Mouse (Mus musculus): ENCODE measurements around the gene Kat6b. TPM values are rescaled to one million over a fixed set of nuclear protein-coding genes. Genes with fewer than 3 reads are reported as not detected.
A peak's percentile ranks its signal among the peaks of the same experiment; 100 is the strongest.

The Kat6b gene
- total and polyA plus RNA-seq, 2 experiments from 2014 or later, result 16.9 to 35.8 TPM

DNA sequence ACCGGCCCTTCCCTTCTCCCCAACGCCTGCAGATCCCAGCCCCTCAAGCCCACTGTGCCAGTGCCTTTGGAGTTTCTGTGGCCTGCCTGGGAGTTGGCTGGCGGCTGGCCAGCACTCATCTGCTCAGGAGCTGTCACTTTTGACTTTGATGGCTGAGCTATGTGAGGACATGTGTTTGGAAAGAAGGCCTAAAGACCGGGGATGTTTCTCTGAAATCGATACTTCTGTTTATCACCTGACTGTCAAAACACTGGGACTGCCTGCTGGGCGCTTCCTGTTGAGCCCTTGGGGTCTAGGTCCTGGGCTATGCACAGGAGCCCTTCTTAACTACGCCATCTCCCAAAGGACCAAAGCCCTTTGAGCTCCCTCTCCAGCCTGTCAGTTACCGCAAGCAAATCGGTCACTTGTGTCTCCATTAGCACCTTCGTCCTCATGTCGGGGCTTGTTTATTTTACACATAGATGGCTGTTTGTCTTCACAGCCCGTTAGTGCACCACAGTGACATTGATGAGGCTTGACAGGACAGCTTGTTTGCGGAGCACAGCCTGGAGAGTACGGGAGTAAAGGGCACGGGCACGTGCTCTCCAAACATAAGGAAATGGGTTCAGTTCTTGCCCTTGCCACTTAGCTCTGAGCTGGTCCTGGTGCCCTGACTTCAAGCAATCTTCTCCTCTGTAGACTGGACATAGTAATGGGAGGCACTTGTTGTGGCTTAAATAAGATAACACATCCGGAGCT is 238.6 kb downstream of the Kat6b start:
- no peak for TF ChIP-seq CTCF (IDR thresholded peaks at IDR 0.05; ENCODE audit: low read depth)
- no peak overlapping the region for H3K9ac ChIP-seq
- 37% methylated on average over 17 of the region's 17 CpGs for WGBS
- H3K27me3 ChIP-seq (ENCODE audit: insufficient read depth, low read length), result no peaks in the 10 kb centered on the region
- no peak overlapping the region for H3K4me3 ChIP-seq (ENCODE audit: low read depth, low read length)
- ATAC-seq (peak; percentile 72), DNase-seq (peak; percentile 37)
- no peak overlapping the region for H3K4me2 ChIP-seq (ENCODE audit: low read depth)
- 0 out of 2 replicates have a peak, but pooled peaks cover 5% of the 10 kb centered on the region for H3K4me1 ChIP-seq (ENCODE audit: insufficient read depth)
- H3K27ac ChIP-seq (ENCODE audit: low read depth, low read length), result no peak overlapping the region
- H3K36me3 ChIP-seq (ENCODE audit: insufficient read depth), result no peaks in the 10 kb centered on the region
- no peaks in the 10 kb centered on the region for H3K9me3 ChIP-seq (ENCODE audit: low read length)

DNA sequence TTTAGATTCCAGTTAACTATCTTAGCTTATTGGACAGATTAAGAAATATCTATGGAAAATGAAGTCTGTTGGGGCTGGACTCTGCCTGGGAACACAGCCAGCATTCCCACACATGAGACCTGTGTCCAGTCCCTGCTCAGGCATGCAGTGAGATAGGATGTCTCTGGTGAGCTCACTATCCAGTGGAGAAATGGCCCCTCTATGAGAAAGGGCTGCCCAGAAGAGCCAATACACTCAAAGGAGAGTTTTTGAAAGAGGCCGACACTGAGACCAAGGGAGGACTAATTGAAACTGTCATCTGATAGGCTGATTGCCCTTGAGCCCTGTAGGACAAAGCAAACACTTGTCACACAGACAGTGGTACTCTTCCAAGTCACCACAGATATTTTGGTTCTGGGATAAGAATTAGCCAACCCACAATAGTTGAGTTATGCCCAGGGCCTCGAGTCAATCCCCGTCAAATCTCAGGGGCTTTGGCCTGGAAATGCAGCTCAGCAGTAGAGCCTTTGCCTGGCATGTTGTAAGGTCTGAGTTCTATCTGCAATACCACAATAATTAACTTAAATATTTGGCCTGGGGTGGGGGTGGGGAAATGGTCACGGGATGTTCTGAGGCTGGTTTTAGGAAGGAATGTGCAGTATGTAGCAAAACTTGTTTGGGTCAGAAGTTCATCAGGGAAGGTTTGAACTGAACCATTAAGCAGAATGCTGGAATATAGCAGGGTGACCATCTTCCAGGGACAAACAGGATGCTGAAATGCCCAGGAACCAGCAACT is 239.4 kb downstream of the Kat6b start:
- no peak overlapping the region for H3K4me2 ChIP-seq (ENCODE audit: low read depth)

More for the DNA sequence above, 239.4 kb downstream of the Kat6b start:
- no peaks in the 10 kb centered on the region for H3K9me3 ChIP-seq (ENCODE audit: low read length)
- 0 out of 2 replicates have a peak, but pooled peaks cover 5% of the 10 kb centered on the region for H3K4me1 ChIP-seq (ENCODE audit: insufficient read depth)
- no peak for TF ChIP-seq CTCF (IDR thresholded peaks at IDR 0.05; ENCODE audit: low read depth)
- H3K4me3 ChIP-seq (ENCODE audit: low read depth, low read length), result no peak overlapping the region
- H3K9ac ChIP-seq, result no peak overlapping the region
- DNase-seq (no peak), ATAC-seq (no peak)
- no peak overlapping the region for H3K27ac ChIP-seq (ENCODE audit: low read depth, low read length)
- WGBS, result 74% methylated on average over 4 of the region's 4 CpGs
- H3K27me3 ChIP-seq (ENCODE audit: insufficient read depth, low read length), result no peaks in the 10 kb centered on the region
- H3K36me3 ChIP-seq (ENCODE audit: insufficient read depth), result no peaks in the 10 kb centered on the region

Other genes starting within 250 kb of the Kat6b start
- gene Dupd1, start 233.1 kb downstream of the Kat6b start, total RNA-seq (2014; rRNA removed), result 0.24 TPM in 1 of 2 replicates, not detected in the other
- 0.33 and 0.35 TPM in 2 replicates for gene Dupd1, start 233.1 kb downstream of the Kat6b start, polyA plus RNA-seq (2015; fragmentation: Nextera tagmentation; extraction: Ambion mirVana)